Mouse (Mus musculus) megakaryocyte, adult 5-6 weeks (primary cell): Measurements from ENCODE around the gene Akr1b7. TPM values are rescaled to one million over a fixed set of nuclear protein-coding genes. Genes with fewer than 3 reads are reported as not detected.
"Not testable (repeated sequence)": the region's sequence is repeated elsewhere in the genome, so short reads cannot be mapped to it uniquely, and the experiment has no call there.

Experiments
- ATAC-seq: 2 replicates; pipeline ENCODE4 v1.8.0; 2016; ENCODE audit warnings: mild to moderate bottlenecking, inconsistent platforms; ENCODE audit not compliant: poor library complexity, severe bottlenecking
- total RNA-seq, 2 experiments: library from RNA; stranded (forward) in 1 of 2; stranded (reverse) in 1 of 2; fragments of 153-499, 151-499 nt in 1 of 2; fragments of 221-1000, 200-1000 nt in 1 of 2; gene quantifications; 2 replicates each; pipeline versions ENCODE4 v1.2.3 to v1.2.4; 2015 to 2017

Gene Akr1b7
- total RNA-seq (2015) (not detected in 2 replicates), total RNA-seq (2017) (not detected in 2 replicates)

GRCm38 (mm10) chr6:34412023-34412422 lies at the start of gene Akr1b7:
Gene Akr1b7, plus strand, starts transcription at chr6:34412334.
- ATAC-seq: no peak

GRCm38 (mm10) chr6:34364217-34365136 lies 47.7 kb upstream of the Akr1b7 start:
- ATAC-seq: no peak

- peak; percentile 59 for ATAC-seq
Observed at GRCm38 (mm10) chr6:34367998-34368397, 44.1 kb upstream of the Akr1b7 start.

GRCm38 (mm10) chr6:34370081-34370480 lies 42.1 kb upstream of the Akr1b7 start:
- no peak for ATAC-seq

- ATAC-seq: peak; percentile 97
Observed at GRCm38 (mm10) chr6:34371700-34372351, 40.3 kb upstream of the Akr1b7 start.

GRCm38 (mm10) chr6:34373841-34374240 lies 38.3 kb upstream of the Akr1b7 start:
- 0 out of 2 replicates have a peak, but pooled peaks have one; percentile 16 for ATAC-seq

- ATAC-seq: not testable (repeated sequence)
Observed at GRCm38 (mm10) chr6:34375888-34376287, 36.2 kb upstream of the Akr1b7 start.

- ATAC-seq: no peak
Observed at GRCm38 (mm10) chr6:34383401-34383800, 28.7 kb upstream of the Akr1b7 start.

- ATAC-seq: peak; percentile 95
Observed at GRCm38 (mm10) chr6:34384110-34384661, 27.9 kb upstream of the Akr1b7 start, which contains the start of gene Akr1b10. Gene Akr1b10, plus strand, starts transcription at chr6:34384218.

GRCm38 (mm10) chr6:34384701-34385370 lies 27.3 kb upstream of the Akr1b7 start:
- peak; percentile 43; the same call in 1 of the 2 replicates for ATAC-seq

- ATAC-seq: no peak
Observed at GRCm38 (mm10) chr6:34388420-34389156, 23.5 kb upstream of the Akr1b7 start.

GRCm38 (mm10) chr6:34395897-34396296 lies 16.2 kb upstream of the Akr1b7 start:
- ATAC-seq: no peak

- ATAC-seq: no peak
Observed at GRCm38 (mm10) chr6:34398431-34398830, 13.7 kb upstream of the Akr1b7 start.

GRCm38 (mm10) chr6:34399606-34400220 lies 12.4 kb upstream of the Akr1b7 start:
- ATAC-seq: no peak

- ATAC-seq: no peak
Observed at GRCm38 (mm10) chr6:34400696-34401095, 11.4 kb upstream of the Akr1b7 start.

- no peak for ATAC-seq
Observed at GRCm38 (mm10) chr6:34406746-34407145, 5.4 kb upstream of the Akr1b7 start.

GRCm38 (mm10) chr6:34407403-34407802 lies 4.7 kb upstream of the Akr1b7 start:
- ATAC-seq: no peak

GRCm38 (mm10) chr6:34412688-34413087 lies 554 bp downstream of the Akr1b7 start:
- no peak for ATAC-seq

GRCm38 (mm10) chr6:34413386-34413785 lies 1.3 kb downstream of the Akr1b7 start:
- ATAC-seq: not testable (repeated sequence)

- no peak for ATAC-seq
Observed at GRCm38 (mm10) chr6:34416521-34416920, 4.4 kb downstream of the Akr1b7 start.
